Mouse (Mus musculus) CH12.LX (cell line): ENCODE measurements at regions not wholly inside any gene's neighbourhood (a gene's known extent, or its start where the extent isn't known, plus 50 kb on each side); places are given as distances from the start of the nearest gene placed in this dataset.

Source experiments
- DNase-seq: peaks from one replicate; pipeline ENCODE4 v3.0.0-alpha.2; 2013; ENCODE audit errors: extremely low read depth
- H3K27ac ChIP-seq: 2 replicates; pipeline ENCODE4 v1.5.1; 2012; ENCODE audit warnings: low read depth, mild to moderate bottlenecking, control low read depth, moderate library complexity; ENCODE audit not compliant: insufficient read depth
- H3K27me3 ChIP-seq: replicated peaks from 2 replicates; pipeline ENCODE3; 2012; ENCODE audit warnings: inconsistent platforms
- H3K36me3 ChIP-seq, 2 experiments: replicated peaks in 1 of 2; 2 replicates each; pipeline versions ENCODE3 to v1.6.1; 2012; ENCODE audit warnings: inconsistent platforms in 1 of 2, low read length in 1 of 2, mild to moderate bottlenecking in 1 of 2, mixed read lengths in 1 of 2, moderate library complexity in 1 of 2; ENCODE audit not compliant: control insufficient read depth in 1 of 2, insufficient read depth in 1 of 2
- H3K4me1 ChIP-seq, 2 experiments: 2 replicates each; pipeline ENCODE4 v1.6.1; 2012; ENCODE audit warnings: inconsistent platforms in 1 of 2, moderate library complexity in 1 of 2; ENCODE audit not compliant: insufficient read depth in 2 of 2, control insufficient read depth in 1 of 2
- H3K4me2 ChIP-seq: 2 replicates; pipeline ENCODE4 v1.6.1; 2012; ENCODE audit warnings: low read depth, mild to moderate bottlenecking, control low read depth; ENCODE audit not compliant: poor library complexity, insufficient read depth, severe bottlenecking
- H3K4me3 ChIP-seq, 3 experiments: fragments of 150-350 bp in 1 of 3; sonication (generic) in 1 of 3; replicated peaks in 1 of 3; 2 replicates each; pipeline versions ENCODE3 to v1.5.1; 2011 to 2012; ENCODE audit warnings: low read depth in 2 of 3, low read length in 2 of 3, mild to moderate bottlenecking in 2 of 3, moderate library complexity in 2 of 3, control low read depth in 1 of 3, improper control_type of control experiment in 1 of 3, inconsistent platforms in 1 of 3, mixed read lengths in 1 of 3; ENCODE audit not compliant: poor library complexity in 1 of 3
- H3K79me2 ChIP-seq: replicated peaks from 2 replicates; pipeline ENCODE4 v1.6.1; 2012; ENCODE audit warnings: mild to moderate bottlenecking, moderate library complexity; ENCODE audit not compliant: control insufficient read depth, poor library complexity, insufficient read depth, severe bottlenecking; ENCODE audit errors: extremely low read depth
- H3K9ac ChIP-seq: 2 replicates; pipeline ENCODE4 v1.6.1; 2012; ENCODE audit warnings: low read depth, mild to moderate bottlenecking, control low read depth, moderate library complexity; ENCODE audit not compliant: insufficient read depth
- H3K9me3 ChIP-seq: replicated peaks from 2 replicates; pipeline ENCODE3; 2012; ENCODE audit warnings: low read length, inconsistent platforms, mixed read lengths
- CHD1 ChIP-seq: IDR thresholded peaks from 2 replicates; pipeline ENCODE4 v1.6.1; 2012; ENCODE audit warnings: low read depth, low read length, improper control_type of control experiment, inconsistent platforms
- CHD2 ChIP-seq: IDR thresholded peaks from 2 replicates; pipeline ENCODE4 v1.6.1; 2011; ENCODE audit warnings: low read length, improper control_type of control experiment
- EP300 ChIP-seq: IDR thresholded peaks from 2 replicates; pipeline ENCODE4 v1.6.1; 2011; ENCODE audit warnings: low read length, improper control_type of control experiment
- ETS1 ChIP-seq: conservative IDR thresholded peaks from 2 replicates; pipeline ENCODE4 v1.6.1; 2012; ENCODE audit warnings: low read depth, mild to moderate bottlenecking, inconsistent platforms, low read length, improper control_type of control experiment, moderate library complexity
- JUND ChIP-seq: conservative IDR thresholded peaks from 2 replicates; pipeline ENCODE4 v1.6.1; 2011; ENCODE audit warnings: low read depth, low read length, improper control_type of control experiment
- KAT2A ChIP-seq: IDR thresholded peaks from 2 replicates; pipeline ENCODE4 v1.6.1; 2012; ENCODE audit warnings: low read length, improper control_type of control experiment, inconsistent platforms; ENCODE audit not compliant: insufficient replicate concordance
- MAX ChIP-seq: IDR thresholded peaks from 2 replicates; pipeline ENCODE4 v1.6.1; 2011; ENCODE audit warnings: low read length, improper control_type of control experiment
- MAZ ChIP-seq: IDR thresholded peaks from 2 replicates; pipeline ENCODE4 v1.6.1; 2012; ENCODE audit warnings: low read depth, mild to moderate bottlenecking, inconsistent platforms, low read length, improper control_type of control experiment, moderate library complexity
- MEF2A ChIP-seq: IDR thresholded peaks from 2 replicates; pipeline ENCODE4 v1.6.1; 2014; ENCODE audit warnings: low read depth, mild to moderate bottlenecking, inconsistent platforms, low read length, improper control_type of control experiment, borderline replicate concordance
- RAD21 ChIP-seq: IDR thresholded peaks from 2 replicates; pipeline ENCODE4 v1.6.1; 2011; ENCODE audit warnings: low read depth, mild to moderate bottlenecking, low read length, improper control_type of control experiment, moderate library complexity
- SIN3A ChIP-seq: IDR thresholded peaks from 2 replicates; pipeline ENCODE4 v1.6.1; 2012; ENCODE audit warnings: low read length, improper control_type of control experiment, inconsistent platforms
- SMC3 ChIP-seq: IDR thresholded peaks from 2 replicates; pipeline ENCODE4 v1.6.1; 2011; ENCODE audit warnings: low read depth, low read length, improper control_type of control experiment
- UBTF ChIP-seq: IDR thresholded peaks from 2 replicates; pipeline ENCODE4 v1.6.1; 2012; ENCODE audit warnings: low read depth, mild to moderate bottlenecking, inconsistent platforms, low read length, improper control_type of control experiment, moderate library complexity
- USF1 ChIP-seq: IDR thresholded peaks from 2 replicates; pipeline ENCODE4 v1.6.1; 2014; ENCODE audit warnings: low read depth, mild to moderate bottlenecking, inconsistent platforms, low read length, improper control_type of control experiment
- ZC3H11A ChIP-seq: IDR thresholded peaks from 2 replicates; pipeline ENCODE4 v1.6.1; 2012; ENCODE audit warnings: low read depth, mild to moderate bottlenecking, inconsistent platforms, low read length, improper control_type of control experiment
- ZKSCAN1 ChIP-seq: IDR thresholded peaks from 2 replicates; pipeline ENCODE4 v1.6.1; 2012; ENCODE audit warnings: low read depth, inconsistent platforms, low read length, improper control_type of control experiment, borderline replicate concordance
- ZMIZ1 ChIP-seq: IDR thresholded peaks from 2 replicates; pipeline ENCODE4 v1.6.1; 2012; ENCODE audit warnings: low read depth, mild to moderate bottlenecking, inconsistent platforms, low read length, improper control_type of control experiment
- dilution Hi-C: fragments of 300-500 bp; cut with MboI; formaldehyde crosslinking; loops from 2 replicates; pipeline ENCODE4 v1.14.3; 2020; ENCODE audit warnings: low sequenced_read_pairs; ENCODE audit not compliant: extremely low pct_unique_long_range_greater_than_20kb, extremely low pct_ligation_motif_present
- in situ Hi-C: fragments of 300-500 bp; cut with MboI; formaldehyde crosslinking; loops from 3 replicates; pipeline ENCODE4 v1.14.3; 2019; ENCODE audit warnings: low sequenced_read_pairs, low pct_ligation_motif_present, low pct_unique_long_range_greater_than_20kb, mixed read lengths

DNA sequence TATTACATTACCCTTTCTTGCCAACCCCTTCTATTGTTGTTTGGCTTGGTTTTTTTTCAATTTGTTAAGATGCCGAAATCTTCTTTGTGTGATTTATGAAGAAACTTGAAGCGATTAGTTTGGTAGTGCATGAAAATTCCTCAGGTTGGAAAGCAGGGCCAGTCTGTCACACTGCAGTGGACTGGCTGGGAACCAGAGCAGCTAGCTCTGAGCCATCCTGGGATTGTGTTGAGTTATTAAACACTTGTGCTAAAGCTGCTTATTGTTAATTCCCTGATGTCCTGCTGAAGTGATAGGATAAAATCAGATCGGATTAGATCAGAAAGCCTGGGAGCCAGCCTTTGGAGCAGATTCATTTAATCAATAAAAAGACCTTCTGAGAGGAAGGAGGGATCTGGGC is 180.4 kb upstream of the Tle1 start:
- no peak overlapping the region for H3K9ac ChIP-seq
- no peaks in the 10 kb centered on the region for H3K36me3 ChIP-seq
- H3K4me2 ChIP-seq: no peak overlapping the region
- DNase-seq: no peak
- no peak overlapping the region for H3K4me3 ChIP-seq
- TF ChIP-seq ZC3H11A (no peak), USF1 (no peak), EP300 (no peak), SIN3A (no peak), JUND (no peak), UBTF (no peak), MAX (no peak), KAT2A (no peak)
- in situ Hi-C loops (no loop called here), dilution Hi-C loops (no loop called here)
- no peak overlapping the region for H3K27ac ChIP-seq
- H3K79me2 ChIP-seq: no peaks in the 10 kb centered on the region
- no peaks in the 10 kb centered on the region for H3K4me1 ChIP-seq
- H3K9me3 ChIP-seq: peaks cover 58% of the 10 kb centered on the region
- H3K27me3 ChIP-seq: no peaks in the 10 kb centered on the region

DNA sequence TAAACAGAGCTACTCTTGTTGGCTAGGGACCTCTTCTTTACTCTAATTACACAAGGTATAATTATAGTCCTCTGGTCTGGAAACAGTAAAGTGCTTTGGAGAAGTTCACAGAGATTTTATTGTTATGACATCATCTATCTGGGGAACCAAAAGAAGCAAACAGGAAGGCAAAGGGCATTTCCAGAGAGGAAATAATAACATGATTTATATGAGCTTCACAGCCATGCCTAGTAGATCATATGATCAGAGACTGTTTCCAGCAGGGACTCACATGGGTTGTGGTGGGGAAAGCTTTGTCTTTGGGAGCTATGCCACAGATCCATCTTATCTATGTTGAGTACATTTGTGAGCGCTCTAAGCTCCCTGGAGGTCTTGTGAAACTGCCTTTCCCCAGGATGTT is 178.8 kb upstream of the Tle1 start:
- no peak overlapping the region for H3K4me2 ChIP-seq
- in situ Hi-C loops: no loop called here
- H3K9me3 ChIP-seq: peaks cover 53% of the 10 kb centered on the region
- no peak for DNase-seq
- TF ChIP-seq CHD1 (no peak), RAD21 (no peak), SIN3A (no peak), JUND (no peak), ETS1 (no peak), MEF2A (no peak), ZKSCAN1 (no peak), ZMIZ1 (no peak), ZC3H11A (no peak), CHD2 (no peak), MAZ (no peak), MAX (no peak), SMC3 (no peak)
- no peaks in the 10 kb centered on the region for H3K27me3 ChIP-seq
- H3K27ac ChIP-seq: no peak overlapping the region
- dilution Hi-C loops: no loop called here
- no peaks in the 10 kb centered on the region for H3K79me2 ChIP-seq
- H3K4me1 ChIP-seq: no peaks in the 10 kb centered on the region
- H3K9ac ChIP-seq: no peak overlapping the region
- no peak overlapping the region for H3K4me3 ChIP-seq
- H3K36me3 ChIP-seq: no peaks in the 10 kb centered on the region
